Mouse (Mus musculus): ENCODE measurements around the gene Cap2.

Gene Cap2

GRCm38 (mm10) chr13:46501800-46502389, at the start of gene Cap2:
Gene Cap2, plus strand, starts transcription at chr13:46501848.
- no peak for TF ChIP-seq GATA4 (IDR thresholded peaks at IDR 0.05; ENCODE audit: insufficient replicate concordance, low read length)

- TF ChIP-seq GATA4 (IDR thresholded peaks at IDR 0.05; ENCODE audit: insufficient replicate concordance, low read length): no peak
Observed at GRCm38 (mm10) chr13:46459546-46459945, 42.1 kb upstream of the Cap2 start.

GRCm38 (mm10) chr13:46462280-46462679, 39.4 kb upstream of the Cap2 start:
- no peak for TF ChIP-seq GATA4 (IDR thresholded peaks at IDR 0.05; ENCODE audit: insufficient replicate concordance, low read length)

- TF ChIP-seq GATA4 (IDR thresholded peaks at IDR 0.05; ENCODE audit: insufficient replicate concordance, low read length): no peak
Observed at GRCm38 (mm10) chr13:46463764-46464163, 37.9 kb upstream of the Cap2 start.

GRCm38 (mm10) chr13:46468251-46468650, 33.4 kb upstream of the Cap2 start:
- no peak for TF ChIP-seq GATA4 (IDR thresholded peaks at IDR 0.05; ENCODE audit: insufficient replicate concordance, low read length)

- no peak for TF ChIP-seq GATA4 (IDR thresholded peaks at IDR 0.05; ENCODE audit: insufficient replicate concordance, low read length)
Observed at GRCm38 (mm10) chr13:46469536-46469935, 32.1 kb upstream of the Cap2 start.

GRCm38 (mm10) chr13:46481271-46481670, 20.4 kb upstream of the Cap2 start:
- TF ChIP-seq GATA4 (IDR thresholded peaks at IDR 0.05; ENCODE audit: insufficient replicate concordance, low read length): no peak

- TF ChIP-seq GATA4 (IDR thresholded peaks at IDR 0.05; ENCODE audit: insufficient replicate concordance, low read length): no peak
Observed at GRCm38 (mm10) chr13:46485605-46486004, 16.0 kb upstream of the Cap2 start.

- no peak for TF ChIP-seq GATA4 (IDR thresholded peaks at IDR 0.05; ENCODE audit: insufficient replicate concordance, low read length)
Observed at GRCm38 (mm10) chr13:46488166-46488565, 13.5 kb upstream of the Cap2 start.

GRCm38 (mm10) chr13:46490644-46491043, 11.0 kb upstream of the Cap2 start:
- TF ChIP-seq GATA4 (IDR thresholded peaks at IDR 0.05; ENCODE audit: insufficient replicate concordance, low read length): no peak

GRCm38 (mm10) chr13:46502390-46502891, 793 bp downstream of the Cap2 start:
- TF ChIP-seq GATA4 (IDR thresholded peaks at IDR 0.05; ENCODE audit: insufficient replicate concordance, low read length): no peak

- TF ChIP-seq GATA4 (IDR thresholded peaks at IDR 0.05; ENCODE audit: insufficient replicate concordance, low read length): no peak
Observed at GRCm38 (mm10) chr13:46507944-46508343, 6.3 kb downstream of the Cap2 start.

GRCm38 (mm10) chr13:46508823-46509222, 7.2 kb downstream of the Cap2 start:
- no peak for TF ChIP-seq GATA4 (IDR thresholded peaks at IDR 0.05; ENCODE audit: insufficient replicate concordance, low read length)

GRCm38 (mm10) chr13:46510460-46510859, 8.8 kb downstream of the Cap2 start:
- no peak for TF ChIP-seq GATA4 (IDR thresholded peaks at IDR 0.05; ENCODE audit: insufficient replicate concordance, low read length)

- TF ChIP-seq GATA4 (IDR thresholded peaks at IDR 0.05; ENCODE audit: insufficient replicate concordance, low read length): no peak
Observed at GRCm38 (mm10) chr13:46514484-46514883, 12.8 kb downstream of the Cap2 start.

GRCm38 (mm10) chr13:46515120-46515523, 13.5 kb downstream of the Cap2 start:
- no peak for TF ChIP-seq GATA4 (IDR thresholded peaks at IDR 0.05; ENCODE audit: insufficient replicate concordance, low read length)

- TF ChIP-seq GATA4 (IDR thresholded peaks at IDR 0.05; ENCODE audit: insufficient replicate concordance, low read length): no peak
Observed at GRCm38 (mm10) chr13:46515524-46515923, 13.9 kb downstream of the Cap2 start.
